Mouse (Mus musculus) hindbrain, embryonic 12.5 days (tissue): ENCODE measurements around the gene Ripply3. TPM values are rescaled to one million over a fixed set of nuclear protein-coding genes. Genes with fewer than 3 reads are reported as not detected.

Experiments
- ATAC-seq: fragments of 200-750 bp; cut with Nextera tagmentation; 2 replicates; pipeline ENCODE4 v1.8.0; 2017; ENCODE audit warnings: moderate TSS enrichment; ENCODE audit not compliant: low FRiP score
- H3K27ac ChIP-seq: fragments of 300-500 bp; sonication (generic); 2 replicates; pipeline ENCODE4 v1.5.1; 2016; ENCODE audit warnings: mild to moderate bottlenecking
- H3K27me3 ChIP-seq: fragments of 300-500 bp; sonication (generic); 2 replicates; pipeline ENCODE4 v1.6.1; 2016; ENCODE audit warnings: mild to moderate bottlenecking
- H3K36me3 ChIP-seq: fragments of 300-500 bp; sonication (generic); 2 replicates; pipeline ENCODE4 v1.6.1; 2016; ENCODE audit warnings: mild to moderate bottlenecking
- H3K4me1 ChIP-seq: fragments of 300-500 bp; sonication (generic); 2 replicates; pipeline ENCODE4 v1.6.1; 2016
- H3K4me2 ChIP-seq: fragments of 300-500 bp; sonication (generic); replicated peaks from 2 replicates; pipeline ENCODE4 v1.6.1; 2016; ENCODE audit warnings: mild to moderate bottlenecking
- H3K4me3 ChIP-seq: fragments of 300-500 bp; sonication (generic); 2 replicates; pipeline ENCODE4 v1.5.1; 2016; ENCODE audit warnings: mild to moderate bottlenecking
- H3K9ac ChIP-seq: fragments of 300-500 bp; sonication (generic); 2 replicates; pipeline ENCODE4 v1.6.1; 2016; ENCODE audit warnings: mild to moderate bottlenecking, moderate library complexity
- H3K9me3 ChIP-seq: fragments of 300-500 bp; sonication (generic); replicated peaks from 2 replicates; pipeline ENCODE4 v1.6.1; 2016; ENCODE audit warnings: mild to moderate bottlenecking
- WGBS: fragments of 180-500 bp; shearing (Covaris S2); methylation state at CpG from one replicate; pipeline ENCODE4 v1.1.7; 2016; 5-methylcytosine and 5-hydroxymethylcytosine counted together
- polyA plus RNA-seq: library from polyadenylated mRNA; unstranded; fragments of >200 nt; fragmentation: Nextera tagmentation; extraction: Ambion mirVana; gene quantifications from 2 replicates; pipeline ENCODE4 v1.2.1, GENCODE M21; 2016

The Ripply3 gene
- polyA plus RNA-seq, 1 experiment from 2014 or later, result 3.7 TPM

DNA sequence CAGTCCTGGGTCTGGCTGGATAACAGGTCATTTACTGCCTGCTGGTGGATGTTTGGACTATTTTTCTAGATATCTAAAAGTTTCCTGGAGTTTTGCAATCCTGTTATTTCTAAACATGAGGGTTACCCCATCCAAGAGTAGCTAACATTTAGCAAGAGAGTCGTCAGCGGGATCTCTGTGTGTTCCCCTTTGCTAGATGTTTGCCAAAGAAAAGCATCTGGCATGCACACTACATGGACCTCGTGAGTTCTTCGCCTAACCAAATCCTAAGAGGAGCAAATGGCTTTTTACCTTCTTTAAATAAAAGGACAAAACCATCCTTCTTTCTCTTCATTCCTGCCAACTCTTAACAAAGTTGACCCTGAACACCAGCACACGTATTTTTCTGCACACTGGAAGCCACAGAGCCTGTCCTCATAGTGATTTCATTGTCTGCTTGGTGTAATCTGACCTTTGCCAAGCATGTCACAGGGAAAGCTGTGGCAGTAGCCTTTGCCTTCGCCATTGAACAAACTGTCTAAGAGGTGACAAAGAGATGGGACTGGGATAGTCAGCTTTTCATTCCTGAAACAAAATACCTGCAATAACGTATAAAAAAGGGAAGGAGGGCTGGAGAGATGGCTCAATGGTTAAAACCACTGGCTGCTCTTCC lies 19.0 kb downstream of the Ripply3 start:
- WGBS, result 75% methylated on average over 7 of the region's 7 CpGs

DNA sequence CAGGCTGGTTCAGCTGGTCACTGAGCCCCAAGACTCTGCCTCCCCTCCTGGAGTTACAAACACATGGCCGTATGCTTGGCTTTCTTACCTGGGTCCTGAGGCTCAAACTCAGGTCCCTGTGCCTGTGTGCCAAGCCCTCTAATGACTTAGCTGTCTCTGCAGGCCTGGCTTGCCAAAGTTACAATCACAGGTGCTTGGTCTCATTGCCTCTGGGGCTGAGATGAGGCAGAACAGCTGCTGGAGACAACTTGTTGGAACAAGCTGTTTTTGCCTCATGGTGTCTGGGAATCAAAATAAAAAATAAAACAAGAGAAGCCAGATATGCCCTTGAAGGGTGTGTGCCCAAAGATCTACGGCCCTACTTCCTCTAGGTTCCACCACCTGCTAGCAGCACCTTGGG lies 20.6 kb downstream of the Ripply3 start:
- WGBS, result 87% methylated on average over 2 of the region's 2 CpGs

More for the DNA sequence above, 19.0 kb downstream of the Ripply3 start:
- Histone ChIP-seq H3K36me3 (no peaks in the 10 kb centered on the region), H3K4me2 (no peak overlapping the region), H3K9ac (no peak overlapping the region), H3K27ac (no peak overlapping the region), H3K4me3 (no peak overlapping the region), H3K9me3 (no peaks in the 10 kb centered on the region), H3K27me3 (no peaks in the 10 kb centered on the region; the same call in 1 of the 2 replicates), H3K4me1 (peaks cover 9% of the 10 kb centered on the region)
- no peak for ATAC-seq

DNA sequence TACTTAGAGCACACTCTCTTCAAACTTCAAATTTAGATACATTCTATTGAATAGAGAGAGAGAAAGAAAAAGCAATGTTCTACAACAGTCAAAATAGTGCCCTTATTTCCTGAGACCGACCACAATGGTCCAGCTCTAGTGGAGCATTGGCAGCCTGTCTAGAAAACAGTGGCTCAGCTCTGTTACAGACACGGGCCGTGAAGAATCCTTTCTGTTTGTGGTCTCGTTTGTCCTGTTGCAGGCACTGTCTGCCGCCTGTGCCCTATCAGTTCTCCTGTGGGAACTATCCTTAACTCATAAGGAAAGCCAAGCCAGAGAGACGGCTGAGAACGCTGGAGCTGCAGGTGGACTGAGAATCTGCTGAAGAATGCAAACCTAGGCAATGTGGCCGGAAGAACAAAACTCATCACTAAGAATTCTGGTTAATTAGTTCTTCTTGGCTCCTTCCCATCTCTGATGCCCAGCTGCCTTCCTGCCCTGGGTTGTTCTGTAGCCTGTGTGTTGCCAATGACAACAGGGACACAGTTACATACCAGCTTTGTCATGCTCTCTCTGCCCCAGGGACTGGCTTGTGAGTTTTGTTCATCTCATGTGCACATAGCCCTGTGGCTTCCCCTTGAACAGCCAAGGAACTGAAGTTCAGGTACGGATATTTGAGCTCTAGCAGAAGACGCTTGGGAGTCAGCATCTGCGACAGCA lies 21.5 kb downstream of the Ripply3 start:
- H3K4me3 ChIP-seq, result no peak overlapping the region
- H3K27ac ChIP-seq, result no peak overlapping the region
- H3K9ac ChIP-seq, result no peak overlapping the region
- H3K4me2 ChIP-seq, result no peak overlapping the region
- peaks cover 14% of the 10 kb centered on the region for H3K4me1 ChIP-seq
- no peaks in the 10 kb centered on the region; the same call in 1 of the 2 replicates for H3K27me3 ChIP-seq
- 72% methylated on average over 11 of the region's 11 CpGs for WGBS
- no peaks in the 10 kb centered on the region for H3K36me3 ChIP-seq
- H3K9me3 ChIP-seq, result no peaks in the 10 kb centered on the region
- no peak for ATAC-seq

More for the DNA sequence above, 20.6 kb downstream of the Ripply3 start:
- Histone ChIP-seq H3K4me2 (no peak overlapping the region), H3K27ac (no peak overlapping the region), H3K27me3 (no peaks in the 10 kb centered on the region; the same call in 1 of the 2 replicates), H3K9me3 (no peaks in the 10 kb centered on the region), H3K36me3 (no peaks in the 10 kb centered on the region), H3K9ac (no peak overlapping the region), H3K4me1 (peaks cover 11% of the 10 kb centered on the region), H3K4me3 (no peak overlapping the region)
- no peak for ATAC-seq

DNA sequence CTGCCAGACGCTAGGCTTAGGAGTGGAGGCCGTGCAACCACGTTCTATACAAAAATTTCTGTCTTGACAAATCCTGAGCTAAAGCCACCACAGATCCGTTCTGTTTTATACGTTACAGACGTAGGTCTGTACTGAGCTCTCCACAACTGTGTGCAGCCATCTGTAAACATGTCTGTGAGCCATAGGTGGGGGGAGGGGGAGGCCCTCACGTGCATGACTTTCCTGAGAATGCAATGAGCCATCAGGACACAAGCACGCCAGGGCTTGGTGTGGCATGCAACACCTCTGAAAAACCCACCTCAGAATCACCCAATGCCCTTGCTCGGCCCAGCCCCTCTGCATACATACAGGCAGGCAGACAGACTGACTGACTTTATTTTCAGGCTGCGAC lies 22.1 kb downstream of the Ripply3 start:
- Histone ChIP-seq H3K27me3 (no peaks in the 10 kb centered on the region; the same call in 1 of the 2 replicates), H3K9me3 (no peaks in the 10 kb centered on the region), H3K4me3 (no peak overlapping the region), H3K36me3 (no peaks in the 10 kb centered on the region), H3K9ac (no peak overlapping the region), H3K4me2 (no peak overlapping the region), H3K4me1 (peaks cover 14% of the 10 kb centered on the region), H3K27ac (no peak overlapping the region)
- no peak for ATAC-seq
- 73% methylated on average over 10 of the region's 10 CpGs for WGBS

DNA sequence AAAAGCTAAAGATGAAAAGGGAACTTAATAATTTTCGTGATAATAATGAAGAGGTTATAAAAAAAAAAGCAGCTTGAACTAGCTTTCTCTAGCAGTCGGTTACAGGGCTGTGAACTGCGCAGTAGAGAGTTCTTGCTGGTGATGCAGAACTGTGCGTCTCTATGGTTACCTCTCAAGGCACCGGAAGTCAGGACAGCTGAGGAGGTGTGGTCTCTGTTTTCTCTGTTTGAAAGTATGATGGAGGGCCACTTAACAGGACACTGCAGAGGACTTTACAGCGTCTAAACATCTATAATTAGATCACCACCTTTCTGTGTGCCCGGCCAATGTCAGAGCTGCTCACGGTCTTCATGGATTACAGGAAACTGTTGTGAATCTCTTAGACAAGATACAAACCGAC lies 26.2 kb downstream of the Ripply3 start:
- H3K9ac ChIP-seq, result no peak overlapping the region
- 50% methylated on average over 9 of the region's 9 CpGs for whole genome bisulfite sequencing

DNA sequence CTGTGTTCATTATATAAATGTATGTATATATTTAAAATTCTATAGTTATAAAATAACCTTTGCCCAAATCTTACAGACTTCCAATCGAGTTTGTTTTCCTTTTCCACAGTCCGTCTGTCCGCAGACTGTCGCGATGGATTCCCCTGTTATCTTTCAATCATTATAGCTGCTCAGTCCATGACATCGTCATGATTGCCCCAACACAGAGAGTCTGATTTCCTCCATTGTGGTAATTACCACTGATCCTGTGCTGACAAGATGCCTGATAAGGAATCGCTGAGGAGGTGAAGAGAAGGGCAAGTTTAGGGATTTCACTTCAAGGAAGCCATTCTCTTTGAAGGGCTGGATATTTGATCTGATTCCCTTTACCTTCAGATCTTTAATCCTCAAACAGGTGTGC lies 27.8 kb downstream of the Ripply3 start:
- WGBS, result 65% methylated on average over 7 of the region's 7 CpGs
- ATAC-seq, result no peak
- Histone ChIP-seq H3K27ac (no peak overlapping the region), H3K4me2 (no peak overlapping the region), H3K4me1 (0 out of 2 replicates have a peak, but pooled peaks cover 5% of the 10 kb centered on the region), H3K36me3 (no peaks in the 10 kb centered on the region), H3K9ac (no peak overlapping the region), H3K27me3 (no peaks in the 10 kb centered on the region; the same call in 1 of the 2 replicates), H3K9me3 (no peaks in the 10 kb centered on the region), H3K4me3 (no peak overlapping the region)

More for the DNA sequence above, 26.2 kb downstream of the Ripply3 start:
- Histone ChIP-seq H3K27me3 (no peaks in the 10 kb centered on the region; the same call in 1 of the 2 replicates), H3K4me1 (peaks cover 14% of the 10 kb centered on the region), H3K4me3 (no peak overlapping the region), H3K27ac (no peak overlapping the region), H3K4me2 (no peak overlapping the region), H3K36me3 (no peaks in the 10 kb centered on the region), H3K9me3 (no peaks in the 10 kb centered on the region)
- ATAC-seq, result no peak

DNA sequence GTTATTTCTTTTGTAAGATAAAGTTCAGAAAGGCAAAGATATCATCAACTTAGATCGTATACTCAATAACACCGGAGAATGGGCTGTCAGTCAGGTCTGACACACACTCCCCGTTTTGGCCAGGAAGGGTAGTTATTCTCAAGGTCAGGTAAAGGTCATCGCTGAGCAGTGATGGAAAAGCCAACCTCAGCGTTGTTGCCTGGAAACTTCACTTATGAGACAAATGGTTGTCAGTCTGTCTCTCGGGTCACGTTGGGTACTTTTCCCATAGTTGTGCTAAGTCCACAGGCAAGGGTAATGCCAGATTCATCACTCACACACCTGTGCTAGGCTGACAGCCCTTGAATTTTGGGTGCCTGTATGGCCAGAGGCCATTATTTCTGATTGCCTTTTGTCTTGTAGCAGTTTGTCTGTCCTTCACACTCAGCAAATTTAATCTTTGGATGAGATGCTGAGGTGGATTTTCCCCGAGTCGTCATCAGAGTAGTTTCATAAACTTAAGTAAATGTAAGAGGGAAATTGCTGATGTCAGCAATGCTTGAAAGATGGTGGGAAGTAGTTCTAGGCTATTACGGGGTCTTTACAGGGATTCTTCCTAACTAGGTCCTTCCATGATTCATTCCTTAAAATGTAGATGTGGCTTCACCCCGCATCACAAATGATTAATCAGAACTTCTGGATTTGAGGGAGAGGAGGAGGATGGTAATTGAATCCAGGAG lies 28.7 kb downstream of the Ripply3 start:
- no peak overlapping the region for H3K4me3 ChIP-seq
- H3K4me2 ChIP-seq, result no peak overlapping the region
- 81% methylated on average over 11 of the region's 11 CpGs for whole genome bisulfite sequencing
- H3K9ac ChIP-seq, result no peak overlapping the region
- no peaks in the 10 kb centered on the region for H3K36me3 ChIP-seq
- H3K27ac ChIP-seq, result no peak overlapping the region
- ATAC-seq, result no peak
- peaks cover 6% of the 10 kb centered on the region for H3K4me1 ChIP-seq
- no peaks in the 10 kb centered on the region; the same call in 1 of the 2 replicates for H3K27me3 ChIP-seq
- no peaks in the 10 kb centered on the region for H3K9me3 ChIP-seq

DNA sequence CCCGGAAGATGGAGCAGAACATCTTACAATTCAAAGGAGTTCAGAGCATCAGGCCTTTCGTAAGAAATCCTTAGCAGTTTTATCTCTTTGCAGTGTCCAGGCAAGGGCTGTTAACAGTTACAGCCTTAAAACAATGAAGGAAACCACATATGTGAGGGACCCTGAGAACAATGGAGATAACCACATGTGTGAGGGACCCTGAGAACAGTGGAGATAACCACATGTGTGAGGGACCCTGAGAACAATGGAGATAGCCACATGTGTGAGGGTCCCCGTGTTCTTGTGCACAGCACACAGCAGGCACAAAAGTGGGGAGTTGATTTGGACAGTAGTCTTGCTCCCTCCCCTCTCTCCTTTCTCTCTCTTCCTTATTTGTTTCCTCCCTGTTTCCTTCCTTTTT lies 29.9 kb downstream of the Ripply3 start:
- Histone ChIP-seq H3K9ac (no peak overlapping the region), H3K4me1 (peaks cover 12% of the 10 kb centered on the region), H3K27me3 (no peaks in the 10 kb centered on the region; the same call in 1 of the 2 replicates), H3K27ac (no peak overlapping the region), H3K4me2 (no peak overlapping the region), H3K4me3 (no peak overlapping the region), H3K9me3 (no peaks in the 10 kb centered on the region), H3K36me3 (no peaks in the 10 kb centered on the region)
- 89% methylated on average over 3 of the region's 3 CpGs for WGBS
- ATAC-seq, result no peak

DNA sequence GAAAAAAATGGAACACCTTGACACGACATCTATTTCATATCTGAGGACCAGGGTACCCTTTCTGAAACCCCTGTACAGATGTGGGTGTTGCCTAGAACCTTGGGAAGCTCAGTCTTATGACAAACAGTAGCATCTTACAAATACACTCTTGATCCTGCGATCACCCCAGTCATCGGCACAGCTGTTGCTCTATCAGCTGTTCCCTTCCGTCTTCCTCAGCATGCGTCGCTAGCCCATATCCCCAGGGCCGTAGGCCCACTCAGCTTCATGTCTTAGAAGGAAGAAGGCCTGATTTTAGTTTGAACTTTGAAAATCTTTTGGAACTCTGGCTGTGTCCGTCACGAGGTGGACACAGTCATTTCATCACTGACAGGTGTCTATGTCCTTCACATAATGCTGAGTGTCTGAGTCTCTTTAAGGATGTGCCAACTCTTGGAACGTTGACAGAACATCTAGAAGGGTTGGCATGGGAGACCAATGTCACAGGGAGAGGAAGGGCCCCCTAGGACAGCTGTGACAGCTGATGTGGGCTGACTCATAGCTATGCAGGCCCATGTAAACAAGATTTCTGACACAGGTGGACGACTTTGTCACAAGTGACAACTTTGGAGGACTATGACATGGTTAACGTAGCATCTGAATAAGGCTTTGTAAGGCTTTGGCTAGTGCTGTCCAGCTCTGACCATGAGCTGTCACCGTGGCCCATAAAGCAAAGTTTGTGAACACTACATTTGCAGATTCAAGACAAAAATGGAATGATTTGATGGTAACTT lies 32.5 kb downstream of the Ripply3 start:
- ATAC-seq, result no peak

DNA sequence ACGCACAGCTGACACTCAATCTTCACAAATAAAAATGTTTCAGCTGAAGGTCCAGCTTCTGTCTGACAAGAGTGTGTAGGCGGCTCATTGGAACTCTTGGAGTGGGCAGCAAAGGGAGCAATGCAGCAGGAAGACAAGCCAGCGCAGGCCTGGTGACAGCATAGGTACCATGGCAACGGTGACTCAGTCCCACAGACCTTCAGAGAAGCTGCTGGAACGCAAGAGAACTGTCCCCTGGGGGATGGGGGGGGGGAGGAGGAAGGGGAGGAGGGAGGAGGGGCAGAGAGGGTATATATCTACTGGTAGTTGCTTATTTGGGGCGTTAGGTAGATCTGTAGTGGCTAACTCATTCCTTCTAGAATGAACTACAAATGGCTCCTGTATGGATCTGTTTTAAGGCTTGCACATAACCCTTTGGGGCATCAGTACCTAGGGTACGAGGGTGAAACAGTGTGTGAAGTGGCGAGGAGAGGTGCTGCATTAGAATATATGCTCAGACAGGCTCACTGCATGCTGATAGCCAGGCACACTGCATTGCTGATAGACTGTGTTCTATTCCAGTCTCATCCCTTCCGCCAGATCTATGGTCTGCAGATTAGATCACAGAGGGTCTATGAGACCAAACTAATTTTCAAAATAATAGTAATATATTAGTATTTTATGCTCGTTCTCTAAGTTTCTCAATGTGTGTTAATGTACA lies 34.1 kb downstream of the Ripply3 start:
- ATAC-seq, result peak; percentile 75
- no peak overlapping the region for H3K9ac ChIP-seq

More for the DNA sequence above, 32.5 kb downstream of the Ripply3 start:
- Histone ChIP-seq H3K27ac (no peak overlapping the region), H3K4me1 (peaks cover 8% of the 10 kb centered on the region), H3K9ac (no peak overlapping the region), H3K9me3 (no peaks in the 10 kb centered on the region), H3K4me2 (no peak overlapping the region), H3K36me3 (no peaks in the 10 kb centered on the region), H3K27me3 (no peaks in the 10 kb centered on the region), H3K4me3 (no peak overlapping the region)
- 87% methylated on average over 13 of the region's 13 CpGs for WGBS

DNA sequence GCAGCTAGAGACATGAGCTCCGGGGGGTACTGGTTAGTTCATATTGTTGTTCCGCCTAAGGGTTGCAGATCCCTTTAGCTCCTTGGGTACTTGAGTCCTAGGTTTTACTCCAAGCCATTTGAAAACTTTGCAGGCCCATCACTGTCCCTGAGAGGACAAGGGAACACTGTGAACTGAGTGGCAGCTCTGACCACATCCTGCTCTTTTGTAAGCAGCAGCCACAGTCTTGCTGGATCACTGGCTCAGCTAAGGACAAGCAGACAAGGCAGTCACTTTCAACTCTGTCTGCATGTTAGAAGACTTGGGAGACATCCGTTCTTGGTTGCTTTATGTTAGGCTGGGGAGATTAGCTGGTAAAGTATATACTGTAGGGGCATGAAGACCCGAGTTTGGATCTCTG lies 35.6 kb downstream of the Ripply3 start:
- Histone ChIP-seq H3K4me2 (no peak overlapping the region), H3K9me3 (no peaks in the 10 kb centered on the region), H3K9ac (no peak overlapping the region), H3K36me3 (0 out of 2 replicates have a peak, but pooled peaks cover 4% of the 10 kb centered on the region), H3K4me3 (no peak overlapping the region), H3K27ac (no peak overlapping the region), H3K27me3 (no peaks in the 10 kb centered on the region), H3K4me1 (peaks cover 13% of the 10 kb centered on the region)
- no peak for ATAC-seq
- WGBS, result 94% methylated on average over 4 of the region's 4 CpGs

More for the DNA sequence above, 34.1 kb downstream of the Ripply3 start:
- 45% methylated on average over 10 of the region's 10 CpGs for WGBS
- Histone ChIP-seq H3K27me3 (no peaks in the 10 kb centered on the region), H3K36me3 (0 out of 2 replicates have a peak, but pooled peaks cover 4% of the 10 kb centered on the region), H3K4me2 (no peak overlapping the region), H3K9me3 (no peaks in the 10 kb centered on the region), H3K27ac (no peak overlapping the region), H3K4me1 (peaks cover 8% of the 10 kb centered on the region), H3K4me3 (no peak overlapping the region)
